Mouse (Mus musculus) limb, embryonic 14.5 days (tissue): ENCODE results near the gene Dscaml1. TPM values are rescaled to one million over a fixed set of nuclear protein-coding genes. Genes with fewer than 3 reads are reported as not detected.

Source experiments
- ATAC-seq: fragments of 200-750 bp; cut with Nextera tagmentation; 2 replicates; pipeline ENCODE4 v1.8.0; 2017; ENCODE audit warnings: low read depth, moderate number of reproducible peaks, moderate TSS enrichment; ENCODE audit not compliant: low FRiP score
- DNase-seq: peaks from one replicate; pipeline ENCODE4 v3.0.0-alpha.2; 2015; ENCODE audit warnings: low spot score
- H3K27ac ChIP-seq: fragments of 300-500 bp; sonication (generic); replicated peaks from 2 replicates; pipeline ENCODE4 v1.5.1; 2014; ENCODE audit warnings: low read depth, mild to moderate bottlenecking, low read length, moderate library complexity, mixed read lengths
- H3K27me3 ChIP-seq: fragments of 300-500 bp; sonication (generic); 2 replicates; pipeline ENCODE4 v1.6.1; 2014; ENCODE audit warnings: low read length, mixed read lengths; ENCODE audit not compliant: control insufficient read depth, insufficient read depth
- H3K36me3 ChIP-seq: fragments of 300-500 bp; sonication (generic); 2 replicates; pipeline ENCODE4 v1.6.1; 2014; ENCODE audit warnings: mild to moderate bottlenecking, low read length, moderate library complexity, mixed read lengths; ENCODE audit not compliant: control insufficient read depth, insufficient read depth
- H3K4me1 ChIP-seq: fragments of 300-500 bp; sonication (generic); 2 replicates; pipeline ENCODE4 v1.6.1; 2014; ENCODE audit warnings: antibody characterized with exemption, low read length, mixed read lengths; ENCODE audit not compliant: control insufficient read depth, insufficient read depth
- H3K4me2 ChIP-seq: fragments of 300-500 bp; sonication (generic); replicated peaks from 2 replicates; pipeline ENCODE4 v1.6.1; 2014; ENCODE audit warnings: low read depth, mild to moderate bottlenecking, low read length, moderate library complexity; ENCODE audit not compliant: severe bottlenecking
- H3K4me3 ChIP-seq: fragments of 300-500 bp; sonication (generic); replicated peaks from 2 replicates; pipeline ENCODE4 v1.5.1; 2014; ENCODE audit warnings: low read length
- H3K9ac ChIP-seq: fragments of 300-500 bp; sonication (generic); 2 replicates; pipeline ENCODE4 v1.6.1; 2014; ENCODE audit warnings: mild to moderate bottlenecking, low read depth, low read length, moderate library complexity; ENCODE audit not compliant: severe bottlenecking
- H3K9me3 ChIP-seq: fragments of 300-500 bp; sonication (generic); 2 replicates; pipeline ENCODE4 v1.6.1; 2016; ENCODE audit warnings: low read length; ENCODE audit not compliant: control insufficient read depth
- POLR2A ChIP-seq: fragments of 200-500 bp; IDR thresholded peaks from 2 replicates; pipeline ENCODE4 v1.8.0; 2012; ENCODE audit warnings: inconsistent platforms, mild to moderate bottlenecking, moderate library complexity, borderline replicate concordance; ENCODE audit not compliant: insufficient read depth, insufficient read length; ENCODE audit errors: extremely low read depth
- WGBS: fragments of 180-500 bp; shearing (Covaris S2); extraction: QIAGEN DNeasy Blood & Tissue Kit; methylation state at CpG from one replicate; pipeline ENCODE4 v1.1.7; 2014; 5-methylcytosine and 5-hydroxymethylcytosine counted together
- polyA plus RNA-seq, 2 experiments: library from polyadenylated mRNA; depleted of rRNA in 1 of 2; stranded (reverse) in 1 of 2; unstranded in 1 of 2; fragments of >200 nt; fragmentation: Nextera tagmentation in 1 of 2; extraction: Ambion mirVana in 1 of 2; gene quantifications; 2 replicates each; pipeline versions ENCODE4 v1.2.1 to v1.2.3; 2012 to 2014

The Dscaml1 gene
- polyA plus RNA-seq, 2 experiments = 0.43 to 1.0 TPM

DNA sequence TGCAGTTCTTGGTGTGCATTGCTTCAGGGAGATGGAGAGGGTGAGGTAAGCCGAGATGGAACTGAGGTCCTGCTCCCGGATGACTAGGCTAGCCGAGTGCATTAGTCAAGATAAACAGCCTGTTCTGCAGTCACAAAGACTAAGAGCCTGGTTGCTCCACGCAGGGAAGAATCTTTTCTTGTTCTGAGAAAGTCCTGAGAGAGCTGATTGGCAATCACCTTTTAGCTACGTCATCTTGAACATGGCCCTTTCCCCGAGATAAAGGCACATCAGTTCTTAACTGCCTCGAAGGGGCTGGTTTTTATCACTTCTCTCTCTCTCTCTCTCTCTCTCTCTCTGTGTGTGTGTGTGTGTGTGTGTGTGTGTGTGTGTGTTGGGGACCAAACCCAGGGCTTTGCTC, 319.0 kb downstream of the Dscaml1 start:
- Histone ChIP-seq H3K4me1 (no peaks in the 10 kb centered on the region), H3K4me3 (no peak overlapping the region), H3K4me2 (no peak overlapping the region), H3K9ac (no peak overlapping the region), H3K9me3 (no peaks in the 10 kb centered on the region), H3K27ac (no peak overlapping the region), H3K27me3 (no peaks in the 10 kb centered on the region), H3K36me3 (no peaks in the 10 kb centered on the region)
- no peak for DNase-seq
- TF ChIP-seq POLR2A = no peak
- WGBS = 44% methylated on average over 7 of the region's 7 CpGs
- ATAC-seq = no peak

GRCm38 (mm10) chr9:45749917-45750316, 323.5 kb downstream of the Dscaml1 start:
- TF ChIP-seq POLR2A = no peak
- Histone ChIP-seq H3K4me1 (no peaks in the 10 kb centered on the region), H3K9ac (no peak overlapping the region), H3K27me3 (no peaks in the 10 kb centered on the region), H3K36me3 (no peaks in the 10 kb centered on the region), H3K4me3 (no peak overlapping the region), H3K9me3 (no peaks in the 10 kb centered on the region), H3K27ac (no peak overlapping the region), H3K4me2 (no peak overlapping the region)
- DNase-seq = no peak
- ATAC-seq = no peak
- 91% methylated on average over 4 of the region's 4 CpGs for WGBS

DNA sequence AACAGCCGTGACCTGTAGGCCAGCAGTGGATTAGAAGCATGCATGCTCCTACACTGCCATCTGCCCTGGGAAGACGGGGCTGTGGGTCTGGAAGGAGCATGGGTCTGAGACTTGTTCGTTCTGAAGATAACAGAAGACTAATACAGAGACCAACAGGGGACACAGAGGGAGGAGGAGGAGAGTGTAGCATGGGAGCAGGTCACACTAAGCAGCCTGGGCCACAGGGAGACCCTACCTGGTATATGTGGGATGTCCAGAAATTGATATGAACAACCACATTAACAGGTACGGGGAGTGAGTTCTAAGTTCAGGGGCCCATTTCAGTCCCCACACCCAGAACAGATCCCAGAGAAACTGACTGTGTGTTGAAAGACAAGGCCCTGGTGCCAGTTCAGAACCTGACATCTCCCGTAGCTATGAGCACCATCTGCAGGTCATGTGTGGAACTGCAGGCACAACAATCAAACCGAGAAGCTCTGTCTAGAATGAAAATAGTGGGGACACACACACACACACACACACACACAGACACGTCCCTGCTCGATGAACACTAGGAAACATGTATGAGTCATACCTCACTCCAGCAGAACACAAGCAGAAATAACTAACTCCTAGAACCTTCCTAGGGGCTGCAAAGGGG, 328.1 kb downstream of the Dscaml1 start:
- WGBS = 42% methylated on average over 8 of the region's 8 CpGs
- no peak overlapping the region for H3K4me2 ChIP-seq
- TF ChIP-seq POLR2A = no peak
- ATAC-seq (no peak), DNase-seq (peak; percentile 50)
- H3K36me3 ChIP-seq = no peaks in the 10 kb centered on the region
- H3K27ac ChIP-seq = no peak overlapping the region
- no peaks in the 10 kb centered on the region for H3K27me3 ChIP-seq
- no peak overlapping the region for H3K4me3 ChIP-seq
- no peaks in the 10 kb centered on the region for H3K9me3 ChIP-seq
- H3K9ac ChIP-seq = no peak overlapping the region
- no peaks in the 10 kb centered on the region for H3K4me1 ChIP-seq

DNA sequence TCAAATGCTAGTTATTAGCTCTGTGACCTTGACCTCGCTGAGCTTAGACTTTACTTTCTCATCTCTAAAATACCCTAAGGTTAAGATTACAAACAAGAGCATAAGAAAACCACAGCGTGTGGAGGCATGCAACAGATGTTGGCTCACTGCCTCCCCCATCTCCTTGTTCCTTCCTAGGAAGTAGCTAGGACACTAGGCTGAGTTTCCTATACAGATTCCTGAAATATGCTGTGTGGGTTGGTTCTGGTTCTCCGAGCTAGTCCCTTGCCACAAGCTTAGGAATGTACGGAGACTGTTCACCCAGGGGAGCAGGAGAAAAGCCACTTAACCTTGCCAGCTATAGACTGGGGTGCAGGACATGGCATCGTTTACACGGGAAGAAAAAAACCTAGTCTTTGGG, 339.8 kb downstream of the Dscaml1 start:
- DNase-seq (no peak), ATAC-seq (no peak)
- H3K9ac ChIP-seq = no peak overlapping the region
- TF ChIP-seq POLR2A = no peak
- H3K27ac ChIP-seq = no peak overlapping the region
- H3K9me3 ChIP-seq = no peaks in the 10 kb centered on the region
- H3K4me1 ChIP-seq = no peaks in the 10 kb centered on the region
- H3K27me3 ChIP-seq = no peaks in the 10 kb centered on the region
- peaks cover 22% of the 10 kb centered on the region for H3K36me3 ChIP-seq
- H3K4me2 ChIP-seq = no peak overlapping the region
- H3K4me3 ChIP-seq = no peak overlapping the region
- WGBS = 72% methylated on average over 6 of the region's 6 CpGs

- no peak for TF ChIP-seq POLR2A
- Histone ChIP-seq H3K4me1 (no peaks in the 10 kb centered on the region), H3K27me3 (no peaks in the 10 kb centered on the region), H3K4me3 (no peak overlapping the region), H3K27ac (no peak overlapping the region), H3K9ac (no peak overlapping the region), H3K4me2 (no peak overlapping the region), H3K36me3 (peaks cover 32% of the 10 kb centered on the region), H3K9me3 (no peaks in the 10 kb centered on the region)
- WGBS = 89% methylated on average over 8 of the region's 8 CpGs
- DNase-seq (no peak), ATAC-seq (no peak)
Observed at GRCm38 (mm10) chr9:45767155-45767554, 340.7 kb downstream of the Dscaml1 start.
